Mouse (Mus musculus) CH12.LX (cell line): ENCODE results near the gene Ly6g.

ENCODE experiments used
- CHD2 ChIP-seq: IDR thresholded peaks from 2 replicates; pipeline ENCODE4 v1.6.1; 2011; ENCODE audit warnings: low read length, improper control_type of control experiment
- EP300 ChIP-seq: IDR thresholded peaks from 2 replicates; pipeline ENCODE4 v1.6.1; 2011; ENCODE audit warnings: low read length, improper control_type of control experiment
- TCF12 ChIP-seq: IDR thresholded peaks from 2 replicates; pipeline ENCODE4 v1.6.1; 2014; ENCODE audit warnings: low read depth, mild to moderate bottlenecking, inconsistent platforms, low read length, improper control_type of control experiment

- TF ChIP-seq EP300: no peak
- TF ChIP-seq TCF12: no peak
- no peak for TF ChIP-seq CHD2
These were observed 31.3 kb downstream of the Ly6g start for GRCm38 (mm10) chr15:75186291-75186690.
